Mouse (Mus musculus): Measurements from ENCODE around the gene Tent4b.

Tent4b gene

DNA sequence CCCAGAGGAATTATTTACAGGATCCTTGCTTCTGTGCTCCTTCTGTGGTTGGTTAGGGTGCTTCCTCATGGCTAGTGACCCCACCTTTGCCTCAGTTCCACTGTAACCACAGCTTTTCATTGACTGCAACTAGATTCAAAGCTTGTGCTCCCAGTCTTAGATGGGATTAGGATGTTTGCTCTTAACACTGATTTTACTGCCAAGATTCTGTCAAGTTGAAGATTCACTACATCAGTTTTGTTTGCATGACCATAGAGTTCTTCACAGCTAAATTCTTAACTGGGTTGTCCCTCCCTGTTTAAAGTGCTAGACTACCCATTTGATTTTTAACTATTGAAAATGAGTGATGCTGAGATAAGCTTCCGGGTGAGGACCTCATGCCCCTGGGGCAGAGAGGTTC, 29.3 kb downstream of the Tent4b start:
- no peak for DNase-seq (ENCODE audit: low spot score)

DNA sequence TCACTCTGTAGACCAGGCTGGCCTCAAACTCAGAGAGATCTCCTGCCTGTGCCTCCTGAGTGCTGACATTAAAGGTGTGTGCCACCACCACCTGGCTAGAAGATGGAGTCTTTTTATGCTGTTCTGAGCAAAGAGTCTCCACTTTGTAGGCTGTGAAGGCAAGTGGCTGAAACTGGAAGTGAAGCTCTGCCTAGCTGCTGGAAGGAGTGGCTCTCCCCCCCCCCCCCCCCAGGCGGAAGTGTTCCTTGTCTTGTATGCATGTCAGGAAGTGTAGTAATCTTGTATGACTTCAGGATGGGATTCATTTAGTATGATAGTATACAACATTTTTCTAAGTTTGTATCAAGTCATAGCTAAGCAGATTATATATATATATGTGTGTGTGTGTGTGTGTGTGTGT, 29.8 kb downstream of the Tent4b start:
- no peak for DNase-seq (ENCODE audit: low spot score)

GRCm38 (mm10) chr8:88236666-88237065, 37.7 kb downstream of the Tent4b start:
- DNase-seq (ENCODE audit: low spot score): no peak

DNA sequence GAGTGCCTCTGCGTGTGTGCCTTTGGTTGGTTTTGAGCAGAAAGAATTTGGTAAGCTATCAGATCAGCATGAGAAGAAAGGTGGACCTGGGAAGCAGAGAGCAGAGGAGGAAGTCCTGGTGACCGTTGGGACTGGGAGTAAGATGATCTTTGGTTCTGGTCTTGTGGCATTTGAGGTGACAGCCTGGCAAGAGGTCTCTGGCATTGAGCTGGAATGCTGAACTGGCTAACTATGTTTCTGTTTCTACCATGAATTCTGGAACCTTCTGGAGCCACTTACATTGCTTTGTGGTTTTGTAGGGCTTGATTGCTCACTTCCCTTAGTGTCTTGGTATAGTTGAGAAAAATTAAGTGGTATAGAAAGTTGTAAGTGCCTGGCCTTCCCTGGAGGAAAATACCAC, 38.6 kb downstream of the Tent4b start:
- no peak for DNase-seq (ENCODE audit: low spot score)

DNA sequence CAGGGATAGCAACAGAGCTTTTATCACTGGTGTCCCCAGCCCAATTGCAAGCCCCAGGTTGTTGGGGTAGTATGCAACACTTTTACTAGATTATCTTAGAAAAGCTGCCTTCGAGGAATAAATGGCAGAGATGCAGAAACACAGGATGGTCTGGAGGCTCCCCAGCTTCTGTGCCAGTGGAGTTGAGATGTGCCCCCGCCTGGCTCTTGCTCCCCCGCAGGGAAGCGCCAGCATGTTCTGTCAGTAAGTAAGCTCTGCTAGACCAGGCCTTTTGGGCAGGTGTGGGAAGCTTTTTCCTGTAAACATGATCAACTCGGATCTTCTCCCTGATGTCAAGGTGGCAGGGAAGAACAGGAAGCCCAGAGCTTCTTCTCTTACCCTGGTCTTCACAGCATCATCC, 40.3 kb downstream of the Tent4b start:
- DNase-seq (ENCODE audit: low spot score): no peak

- DNase-seq (ENCODE audit: low spot score): no peak
Measured at GRCm38 (mm10) chr8:88241871-88242270, 42.9 kb downstream of the Tent4b start.

DNA sequence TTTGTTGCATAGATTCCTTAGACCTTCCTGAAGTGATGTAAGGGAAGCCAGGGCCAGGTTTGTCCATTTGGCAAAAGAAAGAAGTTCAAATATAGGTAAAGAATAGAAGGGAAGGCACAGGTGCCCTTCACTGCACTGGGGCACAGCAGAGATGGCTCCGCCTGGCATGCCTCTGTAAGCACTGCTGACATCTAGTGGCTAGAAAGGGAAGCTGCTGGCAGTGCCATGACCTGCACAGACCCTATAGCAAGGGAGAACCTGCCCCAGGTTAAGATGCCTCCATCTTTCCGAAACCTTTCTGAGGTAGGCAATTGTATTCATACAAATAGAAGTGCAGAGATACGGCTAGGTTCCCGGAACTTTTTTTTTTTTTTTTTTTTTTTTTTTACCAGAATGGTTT, 45.3 kb downstream of the Tent4b start:
- peak; percentile 26 for DNase-seq (ENCODE audit: low spot score)

GRCm38 (mm10) chr8:88252791-88253190, 53.8 kb downstream of the Tent4b start:
- DNase-seq (ENCODE audit: low spot score): no peak

GRCm38 (mm10) chr8:88254957-88255356, 55.9 kb downstream of the Tent4b start:
- DNase-seq (ENCODE audit: low spot score): no peak

DNA sequence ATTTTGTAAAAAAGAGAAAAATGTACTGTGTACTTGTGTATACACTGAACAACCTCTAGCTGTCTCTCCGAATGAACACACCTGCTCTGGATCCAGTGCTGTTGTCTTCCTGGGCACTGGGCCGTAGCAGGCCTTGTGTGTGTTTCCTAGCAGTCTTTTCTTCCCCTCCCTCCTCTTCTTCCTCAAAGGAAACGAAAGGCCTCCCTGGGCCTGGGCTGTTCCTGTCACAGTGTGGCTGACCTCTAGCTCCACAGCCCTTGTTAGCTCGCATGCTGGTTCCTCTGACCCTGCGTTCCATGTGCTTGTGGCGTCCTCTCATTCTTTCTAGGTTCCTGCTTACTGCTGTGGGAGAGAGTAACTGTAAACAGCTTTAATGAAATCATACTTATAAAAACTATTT, 59.0 kb downstream of the Tent4b start:
- no peak for DNase-seq (ENCODE audit: low spot score)

DNA sequence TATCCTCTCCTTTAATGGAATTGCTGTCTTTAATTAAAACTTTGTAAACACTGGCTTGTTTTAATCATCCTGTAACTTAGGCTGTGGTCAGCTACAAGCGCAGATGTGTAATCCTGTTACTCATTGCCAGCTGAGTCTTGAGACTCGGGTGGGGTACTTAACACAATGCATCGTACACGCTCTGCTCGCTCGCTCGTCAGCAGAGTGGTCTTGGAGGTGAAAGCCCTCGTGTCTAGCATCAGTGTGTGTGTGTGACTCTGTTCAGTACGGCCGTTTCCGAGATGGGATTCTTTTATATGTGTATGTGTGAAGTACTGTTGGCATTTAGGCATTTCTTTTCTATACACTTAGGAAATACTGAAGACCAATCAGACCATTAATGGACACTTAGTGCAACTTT, 59.5 kb downstream of the Tent4b start:
- DNase-seq (ENCODE audit: low spot score): no peak

DNA sequence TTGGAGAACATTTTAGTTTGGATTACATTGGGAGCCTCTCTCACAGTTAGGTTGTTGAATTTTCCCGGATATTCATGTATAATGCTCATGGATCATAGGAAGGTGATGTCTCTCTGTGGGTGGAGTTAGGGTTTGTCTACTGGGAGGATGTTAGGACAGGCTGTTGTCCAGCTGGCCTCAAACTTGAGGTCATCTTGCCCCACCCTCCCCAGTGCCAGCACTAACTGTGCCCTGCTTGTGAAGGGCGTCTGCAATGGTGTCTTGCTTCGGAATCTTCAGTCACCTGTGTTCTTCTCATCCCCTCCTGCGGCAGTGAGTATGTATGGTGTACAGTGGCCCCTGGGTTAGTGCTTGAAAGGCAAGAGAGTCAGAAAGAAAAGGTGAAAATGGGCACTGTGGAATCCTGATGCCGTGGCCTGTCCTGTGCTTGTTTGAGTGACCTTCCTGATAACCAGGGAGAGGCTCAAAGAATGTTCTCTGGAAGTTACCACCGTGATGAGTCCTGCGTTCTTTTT, 61.5 kb downstream of the Tent4b start:
- no peak for DNase-seq (ENCODE audit: low spot score)

GRCm38 (mm10) chr8:88262831-88263635, 64.0 kb downstream of the Tent4b start:
- DNase-seq (ENCODE audit: low spot score): no peak

GRCm38 (mm10) chr8:88265511-88265910, 66.5 kb downstream of the Tent4b start:
- DNase-seq (ENCODE audit: low spot score): no peak

- DNase-seq (ENCODE audit: low spot score): peak; percentile 83
Measured at GRCm38 (mm10) chr8:88266170-88266800, 67.3 kb downstream of the Tent4b start.

DNA sequence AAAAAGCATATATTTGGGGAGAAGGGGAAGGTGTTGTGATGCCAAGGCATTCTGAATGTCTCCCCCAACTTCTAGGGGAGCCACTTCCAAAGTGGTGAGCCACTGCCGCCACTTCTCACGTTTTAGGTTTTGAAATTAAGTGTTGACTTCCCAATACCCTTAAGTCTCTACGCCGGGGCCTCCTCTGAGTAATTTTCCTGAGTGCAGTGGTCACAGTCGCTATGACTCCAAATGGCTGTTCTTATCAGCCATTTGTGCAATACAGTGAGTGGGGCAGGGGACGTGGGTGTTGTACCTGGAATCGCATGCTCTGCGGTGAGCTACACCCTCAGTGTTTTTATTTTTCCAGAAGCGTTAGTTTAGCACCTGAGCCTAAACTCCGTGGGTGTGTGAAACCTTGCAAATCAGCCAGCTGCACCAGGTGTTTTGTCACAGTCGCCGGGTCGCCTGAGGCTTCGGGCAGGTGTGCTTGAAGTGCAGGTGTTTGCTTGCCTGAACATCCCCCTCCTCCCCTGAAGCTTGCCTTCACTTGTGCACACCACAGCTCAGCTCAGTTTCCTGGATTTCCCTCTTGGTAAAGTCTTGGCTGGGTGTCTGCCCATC, 67.9 kb downstream of the Tent4b start:
- DNase-seq (ENCODE audit: low spot score): no peak

- no peak for DNase-seq (ENCODE audit: low spot score)
Measured at GRCm38 (mm10) chr8:88269107-88269875, 70.3 kb downstream of the Tent4b start.

DNA sequence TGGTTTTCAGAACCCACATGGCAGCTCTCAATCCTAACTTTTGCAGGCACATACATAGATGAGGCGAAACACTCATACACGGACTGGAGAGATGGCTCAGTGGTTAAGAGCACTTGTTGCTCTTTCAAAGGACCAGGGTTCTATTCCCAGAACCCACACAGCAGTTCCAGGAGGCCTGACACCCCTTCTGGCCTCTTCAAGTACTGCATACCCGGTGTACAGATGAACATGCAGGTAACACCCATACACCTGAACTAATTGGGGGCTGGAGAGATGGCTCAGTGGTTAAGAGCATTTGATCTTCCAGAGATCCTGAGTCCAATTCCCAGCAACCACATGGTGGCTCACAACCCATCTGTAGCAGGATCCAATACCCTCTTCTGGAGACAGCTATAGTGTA, 71.1 kb downstream of the Tent4b start:
- DNase-seq (ENCODE audit: low spot score): no peak

DNA sequence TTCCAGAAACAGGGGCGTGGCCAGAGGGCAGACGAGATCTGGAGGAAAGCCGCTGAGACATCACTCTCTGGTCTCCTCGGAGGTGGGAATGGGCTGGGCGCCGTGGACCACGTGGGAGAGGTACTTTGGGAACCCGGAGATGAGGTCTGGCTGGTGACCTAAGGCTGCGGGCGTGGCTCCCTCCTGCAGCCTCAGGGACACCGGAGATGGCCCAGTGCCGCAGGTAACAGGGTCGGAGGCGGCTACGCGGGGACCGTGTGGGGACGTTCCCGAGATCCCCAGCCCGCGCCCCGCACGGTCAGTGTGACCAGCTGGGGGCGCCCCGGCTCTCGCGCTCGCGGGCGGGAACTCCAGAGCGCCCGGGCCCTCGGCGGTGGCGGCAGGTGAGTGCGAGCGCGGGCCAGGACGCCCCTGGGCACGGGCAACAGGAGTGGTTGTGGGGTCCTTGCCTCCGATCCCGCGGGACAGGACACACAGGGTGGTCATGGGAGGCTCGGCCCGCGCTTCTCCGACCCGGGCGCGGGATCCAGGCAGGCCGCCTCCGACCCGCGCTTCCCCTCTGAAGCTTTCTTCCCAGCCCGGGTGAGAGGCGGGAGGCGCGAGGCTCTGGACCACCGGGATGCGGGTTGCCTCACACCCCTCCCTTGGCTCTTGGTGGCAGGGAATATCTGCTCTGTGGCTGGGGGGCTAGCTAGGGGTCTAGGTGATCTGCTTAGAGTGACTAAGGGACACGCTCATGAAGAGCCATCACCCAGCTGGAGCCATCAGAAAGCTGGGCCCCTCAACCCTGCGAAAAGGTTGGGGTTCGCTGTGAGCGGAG, 73.4 kb downstream of the Tent4b start, which contains the start of gene Adcy7:
Adcy7 (plus strand) TSS at position 173 of the 820 bp plus-strand sequence.
- DNase-seq (ENCODE audit: low spot score): no peak

GRCm38 (mm10) chr8:88273051-88273430, 74.0 kb downstream of the Tent4b start:
- DNase-seq (ENCODE audit: low spot score): no peak

GRCm38 (mm10) chr8:88274090-88274489, 75.1 kb downstream of the Tent4b start:
- DNase-seq (ENCODE audit: low spot score): no peak

Data from layer of hippocampus, adult 9-10 months (tissue).